Mouse (Mus musculus): Measurements from ENCODE around the gene Dhrs1. TPM values are rescaled to one million over a fixed set of nuclear protein-coding genes. Genes with fewer than 3 reads are reported as not detected.

Dhrs1 gene
- total RNA-seq, 2 experiments from 2014 or later = 29.5 to 32.1 TPM

- no peak for DNase-seq (ENCODE audit: low spot score)
These were observed 20.2 kb upstream of the Dhrs1 start, which contains the start of gene Ltb4r1 for GRCm38 (mm10) chr14:55765696-55766095. TSS of gene Ltb4r1 (plus strand) at chr14:55765962.

GRCm38 (mm10) chr14:55763166-55763565 lies 17.7 kb upstream of the Dhrs1 start:
- DNase-seq (ENCODE audit: low spot score) = no peak

- peak; percentile 29 for DNase-seq (ENCODE audit: low spot score)
These were observed 16.7 kb upstream of the Dhrs1 start for GRCm38 (mm10) chr14:55762001-55762821.

DNA sequence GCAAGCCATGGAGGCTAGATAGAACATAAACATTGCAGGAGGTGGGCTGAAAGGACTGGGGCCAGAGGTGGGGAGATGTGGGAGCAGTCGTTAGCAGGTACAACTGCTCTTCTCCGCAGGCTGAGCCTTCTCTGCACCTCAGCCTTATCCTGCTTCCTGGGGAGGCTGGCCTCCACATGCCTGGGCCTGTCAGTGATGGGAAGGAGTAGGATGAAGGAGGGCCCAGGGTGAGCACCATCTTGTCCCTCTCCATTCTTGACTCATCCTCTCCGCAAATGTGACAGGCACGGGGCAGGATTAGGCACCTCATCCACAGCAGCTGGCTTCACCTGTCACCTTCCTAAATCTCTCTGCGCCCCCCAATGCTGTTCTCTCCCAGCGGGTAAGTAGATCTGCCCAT lies 15.7 kb upstream of the Dhrs1 start, which contains the start of gene Ltb4r2:
TSS of gene Ltb4r2 (plus strand) at position 266 of the 400 bp plus-strand sequence.
- DNase-seq (ENCODE audit: low spot score) = no peak

- peak; percentile 85 for DNase-seq (ENCODE audit: low spot score)
These were observed 14.7 kb upstream of the Dhrs1 start for GRCm38 (mm10) chr14:55760156-55760555.

GRCm38 (mm10) chr14:55758363-55758784 lies 12.9 kb upstream of the Dhrs1 start, which contains the start of gene Cideb:
TSS of gene Cideb (minus strand) at chr14:55758458.
- peak; percentile 52 for DNase-seq (ENCODE audit: low spot score)

DNA sequence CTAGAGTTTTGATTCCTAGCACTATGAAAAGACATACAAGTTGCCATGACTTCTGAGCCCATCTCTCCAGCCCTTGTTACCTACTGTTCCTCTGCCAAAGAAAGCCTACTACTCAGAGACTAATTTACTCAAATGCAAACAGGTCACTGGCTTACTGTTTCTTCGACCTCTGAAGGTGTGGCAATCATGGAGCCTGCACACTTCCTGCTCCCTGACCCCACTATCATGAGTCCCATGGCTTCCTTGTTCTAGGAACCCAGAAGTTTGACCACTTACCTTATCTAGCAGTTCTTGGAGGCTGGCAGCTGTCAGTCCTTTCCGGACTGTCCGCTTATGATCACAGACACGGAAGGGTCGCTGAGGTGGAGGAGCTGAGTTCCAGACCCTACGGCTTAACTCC lies 12.1 kb upstream of the Dhrs1 start:
- DNase-seq (ENCODE audit: low spot score) = no peak

- DNase-seq (ENCODE audit: low spot score) = no peak
These were observed 1.8 kb upstream of the Dhrs1 start for GRCm38 (mm10) chr14:55747051-55747847.

- no peak for DNase-seq (ENCODE audit: low spot score)
These were observed 359 bp upstream of the Dhrs1 start for GRCm38 (mm10) chr14:55745861-55746237.

DNA sequence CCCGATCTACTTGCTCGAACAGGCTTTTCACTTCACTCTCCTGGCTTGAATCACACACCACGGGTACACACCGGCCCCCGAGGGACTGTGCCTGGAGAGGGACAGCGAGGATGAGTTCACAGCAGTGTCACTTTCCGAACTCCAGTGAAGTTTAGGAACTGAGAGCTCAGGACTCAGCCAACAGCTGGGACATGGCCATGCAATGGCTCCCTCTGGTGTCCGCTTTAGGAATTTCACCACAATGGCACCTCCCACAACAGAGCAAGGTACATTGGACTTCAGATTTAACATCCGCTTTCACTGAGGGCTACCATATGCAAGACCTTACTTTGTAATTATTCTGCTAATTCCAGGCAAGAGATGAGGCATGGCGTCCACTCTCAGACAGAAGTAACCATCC lies 1.8 kb downstream of the Dhrs1 start:
- peak; percentile 89 for DNase-seq (ENCODE audit: low spot score)

- DNase-seq (ENCODE audit: low spot score) = no peak
These were observed 8.3 kb downstream of the Dhrs1 start for GRCm38 (mm10) chr14:55737086-55737687.

GRCm38 (mm10) chr14:55735758-55736157 lies 9.7 kb downstream of the Dhrs1 start:
- DNase-seq (ENCODE audit: low spot score) = no peak

GRCm38 (mm10) chr14:55735334-55735733 lies 10.2 kb downstream of the Dhrs1 start:
- no peak for DNase-seq (ENCODE audit: low spot score)

- no peak for DNase-seq (ENCODE audit: low spot score)
These were observed 10.6 kb downstream of the Dhrs1 start for GRCm38 (mm10) chr14:55734869-55735268.

DNA sequence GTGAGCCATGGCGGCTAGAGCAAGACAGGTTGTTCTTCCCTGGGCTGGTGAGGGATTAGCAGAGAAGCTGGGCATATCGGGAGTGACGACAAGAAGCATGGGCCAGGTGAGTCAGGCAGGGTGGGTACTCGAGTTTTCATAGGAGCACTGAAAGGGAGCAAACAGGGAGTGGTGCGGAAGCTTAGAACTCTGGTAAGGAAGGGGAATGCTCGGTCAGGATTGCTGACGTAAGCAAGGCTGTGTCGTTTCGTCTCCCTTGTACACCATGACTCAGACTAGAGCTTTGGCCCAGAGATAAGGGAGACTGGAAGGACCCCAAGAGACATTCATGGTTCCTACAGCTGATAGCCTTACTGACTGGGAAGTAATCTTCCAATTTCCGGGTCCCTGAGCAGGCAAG lies 11.6 kb downstream of the Dhrs1 start:
- no peak for DNase-seq (ENCODE audit: low spot score)

DNA sequence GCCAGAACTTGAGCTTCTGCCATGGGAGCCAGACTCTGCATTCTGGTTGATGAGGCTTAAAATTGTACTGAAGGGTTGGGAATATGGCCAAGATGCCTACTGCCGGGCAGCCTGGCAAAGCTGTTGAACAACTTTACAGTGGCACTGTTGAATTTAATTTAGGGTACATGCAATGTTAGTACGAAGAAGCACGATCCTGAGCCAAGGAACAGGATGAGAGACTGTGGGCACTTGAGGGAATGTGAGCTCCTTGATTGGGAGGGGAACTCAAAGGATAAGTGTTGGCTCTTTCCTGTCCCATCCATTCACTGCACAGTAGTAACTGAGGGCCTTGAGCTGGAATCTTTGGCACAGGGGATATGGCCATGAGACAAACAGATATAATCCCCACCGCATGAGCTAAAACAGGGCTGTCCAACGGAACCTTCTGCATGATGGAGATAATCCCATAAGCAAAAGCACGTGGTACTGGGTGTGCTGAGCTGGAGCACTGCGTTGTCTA lies 14.9 kb downstream of the Dhrs1 start:
- no peak for DNase-seq (ENCODE audit: low spot score)

DNA sequence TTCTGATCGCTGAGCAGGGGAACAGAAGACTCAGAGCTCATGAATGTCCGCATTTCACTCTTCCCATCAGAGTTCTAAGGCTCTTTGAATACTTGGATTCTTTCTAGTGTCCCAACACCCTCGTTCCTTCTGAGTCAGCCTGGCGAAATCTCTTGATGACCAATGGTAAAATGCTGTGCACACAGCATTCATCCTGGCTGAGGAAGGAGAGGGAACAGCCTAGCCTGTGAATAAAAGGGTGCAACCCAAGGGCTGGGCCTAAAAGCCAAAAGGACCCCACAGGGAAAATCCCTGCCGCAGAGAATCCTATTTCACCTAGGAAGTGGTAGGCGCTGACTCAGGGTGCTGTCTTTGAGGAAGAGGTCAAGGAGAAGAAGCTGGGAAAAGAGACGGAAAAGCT lies 15.4 kb downstream of the Dhrs1 start:
- DNase-seq (ENCODE audit: low spot score) = no peak

DNA sequence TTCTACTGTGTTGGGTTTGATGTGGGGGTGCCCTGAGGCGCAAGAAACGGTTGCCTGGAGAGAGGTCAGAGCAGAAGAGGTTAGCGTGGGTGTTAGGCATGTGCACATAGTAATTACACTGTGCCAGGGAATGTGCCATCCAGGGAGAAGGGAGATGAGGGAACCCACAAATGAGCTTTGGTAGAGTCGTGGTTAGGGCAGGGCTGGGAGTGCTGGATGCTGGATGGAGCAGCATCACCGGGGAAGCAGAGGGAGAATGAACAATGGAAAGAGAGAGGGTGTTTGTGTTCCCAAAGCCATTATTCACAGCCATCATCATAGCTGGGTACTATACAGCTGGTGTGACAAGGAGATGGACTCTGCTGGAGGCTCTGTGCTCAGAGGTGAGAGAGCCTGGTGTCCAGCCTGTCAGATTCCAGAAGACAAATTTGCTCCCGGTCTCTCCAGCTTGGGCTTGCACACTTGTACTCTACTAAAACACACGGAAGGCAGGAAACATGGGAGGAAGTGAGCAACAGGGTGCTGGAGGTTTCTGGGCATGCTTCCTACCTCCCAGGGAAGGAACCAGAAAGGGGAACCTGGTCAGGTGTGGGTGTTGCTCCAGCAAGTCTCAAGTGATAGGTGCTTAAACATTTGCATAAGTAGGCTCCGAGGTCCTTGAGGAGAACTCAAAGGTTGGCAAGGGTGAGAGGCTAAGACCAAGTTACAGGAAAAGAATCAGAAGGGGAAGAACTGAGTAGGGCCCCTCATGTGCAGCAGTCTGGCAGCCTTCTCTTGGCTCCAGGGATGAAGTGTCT lies 17.4 kb downstream of the Dhrs1 start:
- no peak for DNase-seq (ENCODE audit: low spot score)

DNA sequence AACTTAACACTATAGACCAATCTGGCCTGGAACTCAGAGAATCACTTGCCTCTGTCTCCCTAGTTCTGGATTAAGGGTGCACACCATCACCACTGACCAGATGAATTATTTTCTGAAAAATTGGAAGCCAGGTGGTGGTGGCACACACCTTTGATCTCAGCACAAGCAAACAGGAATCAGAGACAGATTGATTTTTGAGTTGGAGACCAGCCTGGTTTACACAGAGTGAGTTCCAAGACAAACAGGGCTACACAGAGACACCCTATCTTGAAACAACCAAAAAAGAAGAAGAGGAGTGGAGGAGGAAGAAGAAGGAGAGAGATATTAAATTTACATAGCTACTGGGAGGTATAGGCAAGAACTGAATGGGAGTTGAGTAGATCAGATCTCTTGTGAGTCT lies 19.2 kb downstream of the Dhrs1 start:
- no peak for DNase-seq (ENCODE audit: low spot score)

GRCm38 (mm10) chr14:55724411-55724871 lies 21.0 kb downstream of the Dhrs1 start:
- DNase-seq (ENCODE audit: low spot score) = peak; percentile 21

- no peak for DNase-seq (ENCODE audit: low spot score)
These were observed 22.1 kb downstream of the Dhrs1 start for GRCm38 (mm10) chr14:55723433-55723832.

Measured in gastrocnemius, adult 18-20 months (tissue).